Mouse (Mus musculus) layer of hippocampus, adult 11-12 months (tissue): ENCODE results near the gene Nemp2.

ENCODE experiments used
- DNase-seq: peaks from one replicate; pipeline ENCODE4 v3.0.0; 2022; ENCODE audit warnings: low spot score

Nemp2 gene

GRCm38 (mm10) chr1:52630248-52630936, at the start of gene Nemp2:
Gene Nemp2, plus strand, starts transcription at chr1:52630703.
- peak; percentile 94 for DNase-seq

GRCm38 (mm10) chr1:52581744-52582143, 48.8 kb upstream of the Nemp2 start:
- no peak for DNase-seq

- no peak for DNase-seq
Measured at GRCm38 (mm10) chr1:52582866-52583265, 47.6 kb upstream of the Nemp2 start.

GRCm38 (mm10) chr1:52596982-52597646, 33.4 kb upstream of the Nemp2 start:
- DNase-seq: peak; percentile 68

- peak; percentile 31 for DNase-seq
Measured at GRCm38 (mm10) chr1:52597761-52598160, 32.7 kb upstream of the Nemp2 start.

GRCm38 (mm10) chr1:52598361-52598760, 32.1 kb upstream of the Nemp2 start:
- DNase-seq: peak; percentile 6

- DNase-seq: no peak
Measured at GRCm38 (mm10) chr1:52601496-52601895, 29.0 kb upstream of the Nemp2 start.

GRCm38 (mm10) chr1:52607700-52608099, 22.8 kb upstream of the Nemp2 start:
- no peak for DNase-seq

- DNase-seq: no peak
Measured at GRCm38 (mm10) chr1:52608486-52608885, 22.0 kb upstream of the Nemp2 start.

GRCm38 (mm10) chr1:52618217-52618616, 12.3 kb upstream of the Nemp2 start:
- no peak for DNase-seq

GRCm38 (mm10) chr1:52620442-52620841, 10.1 kb upstream of the Nemp2 start:
- no peak for DNase-seq

- no peak for DNase-seq
Measured at GRCm38 (mm10) chr1:52630937-52631299, 415 bp downstream of the Nemp2 start.

GRCm38 (mm10) chr1:52631570-52631969, 1.1 kb downstream of the Nemp2 start:
- no peak for DNase-seq

- DNase-seq: no peak
Measured at GRCm38 (mm10) chr1:52634251-52634650, 3.7 kb downstream of the Nemp2 start.

- no peak for DNase-seq
Measured at GRCm38 (mm10) chr1:52635932-52636331, 5.4 kb downstream of the Nemp2 start.

GRCm38 (mm10) chr1:52638101-52638500, 7.6 kb downstream of the Nemp2 start:
- no peak for DNase-seq

- DNase-seq: no peak
Measured at GRCm38 (mm10) chr1:52639090-52639489, 8.6 kb downstream of the Nemp2 start.

GRCm38 (mm10) chr1:52640266-52640665, 9.8 kb downstream of the Nemp2 start:
- no peak for DNase-seq

- DNase-seq: no peak
Measured at GRCm38 (mm10) chr1:52640736-52641135, 10.2 kb downstream of the Nemp2 start.

GRCm38 (mm10) chr1:52648153-52649027, 17.9 kb downstream of the Nemp2 start:
- peak; percentile 91 for DNase-seq

GRCm38 (mm10) chr1:52650066-52650465, 19.6 kb downstream of the Nemp2 start:
- no peak for DNase-seq

- no peak for DNase-seq
Measured at GRCm38 (mm10) chr1:52652601-52653253, 22.2 kb downstream of the Nemp2 start.
